Mouse (Mus musculus): ENCODE measurements around the gene Mpdu1.

- TF ChIP-seq EP300 (IDR thresholded peaks at IDR 0.05) = no peak
- TF ChIP-seq CTCF (IDR thresholded peaks at IDR 0.05) = no peak
These were observed 35.0 kb upstream of the Mpdu1 start for GRCm38 (mm10) chr11:69697396-69697795.
